Mouse (Mus musculus) forebrain, embryonic 10.5 days (tissue): ENCODE results near the gene Dock3. TPM values are rescaled to one million over a fixed set of nuclear protein-coding genes. Genes with fewer than 3 reads are reported as not detected.

Experiments used
- DNase-seq: peaks from one replicate; pipeline ENCODE4 v3.0.0-alpha.2; 2017; ENCODE audit warnings: low spot score; ENCODE audit errors: extremely low spot score
- H3K27ac ChIP-seq: fragments of 300-500 bp; sonication (generic); 2 replicates; pipeline ENCODE4 v1.5.1; 2016; ENCODE audit warnings: mild to moderate bottlenecking
- H3K27me3 ChIP-seq: fragments of 300-500 bp; sonication (generic); 2 replicates; pipeline ENCODE4 v1.6.1; 2016; ENCODE audit warnings: mild to moderate bottlenecking; ENCODE audit not compliant: poor library complexity, severe bottlenecking
- H3K36me3 ChIP-seq: fragments of 300-500 bp; sonication (generic); replicated peaks from 2 replicates; pipeline ENCODE4 v1.6.1; 2016; ENCODE audit warnings: mild to moderate bottlenecking, moderate library complexity
- H3K4me1 ChIP-seq: fragments of 300-500 bp; sonication (generic); 2 replicates; pipeline ENCODE4 v1.6.1; 2016
- H3K4me3 ChIP-seq: fragments of 300-500 bp; sonication (generic); 2 replicates; pipeline ENCODE4 v1.5.1; 2016; ENCODE audit warnings: mild to moderate bottlenecking, moderate library complexity
- H3K9me3 ChIP-seq: fragments of 300-500 bp; sonication (generic); 2 replicates; pipeline ENCODE4 v1.6.1; 2016; ENCODE audit warnings: mild to moderate bottlenecking, moderate library complexity
- whole genome bisulfite sequencing: fragments of 180-500 bp; shearing (Covaris S2); methylation state at CpG from one replicate; pipeline ENCODE4 v1.1.7; 2016; 5-methylcytosine and 5-hydroxymethylcytosine counted together
- polyA plus RNA-seq: library from polyadenylated mRNA; unstranded; fragments of >200 nt; fragmentation: Nextera tagmentation; extraction: Ambion mirVana; gene quantifications from 2 replicates; pipeline ENCODE4 v1.2.1, GENCODE M21; 2016

Dock3 gene
- polyA plus RNA-seq, 1 experiment from 2014 or later, result 4.4 TPM

- Histone ChIP-seq H3K36me3 (no peaks in the 10 kb centered on the region; the same call in 1 of the 2 replicates), H3K27ac (no peak overlapping the region), H3K27me3 (no peaks in the 10 kb centered on the region), H3K9me3 (no peaks in the 10 kb centered on the region), H3K4me3 (no peak overlapping the region), H3K4me1 (no peaks in the 10 kb centered on the region)
- WGBS, result 90% methylated on average over 6 of the region's 6 CpGs
- no peak for DNase-seq
Observed at GRCm38 (mm10) chr9:106914878-106915277, 316.8 kb downstream of the Dock3 start.

- no peaks in the 10 kb centered on the region for H3K27me3 ChIP-seq
- 31% methylated on average over 1 of the region's 1 CpGs for WGBS
- no peaks in the 10 kb centered on the region for H3K4me1 ChIP-seq
- DNase-seq, result no peak
- H3K36me3 ChIP-seq, result no peaks in the 10 kb centered on the region; the same call in 1 of the 2 replicates
- H3K9me3 ChIP-seq, result no peaks in the 10 kb centered on the region
- no peak overlapping the region for H3K4me3 ChIP-seq
- H3K27ac ChIP-seq, result no peak overlapping the region
Observed at GRCm38 (mm10) chr9:106913759-106914158, 317.9 kb downstream of the Dock3 start.

DNA sequence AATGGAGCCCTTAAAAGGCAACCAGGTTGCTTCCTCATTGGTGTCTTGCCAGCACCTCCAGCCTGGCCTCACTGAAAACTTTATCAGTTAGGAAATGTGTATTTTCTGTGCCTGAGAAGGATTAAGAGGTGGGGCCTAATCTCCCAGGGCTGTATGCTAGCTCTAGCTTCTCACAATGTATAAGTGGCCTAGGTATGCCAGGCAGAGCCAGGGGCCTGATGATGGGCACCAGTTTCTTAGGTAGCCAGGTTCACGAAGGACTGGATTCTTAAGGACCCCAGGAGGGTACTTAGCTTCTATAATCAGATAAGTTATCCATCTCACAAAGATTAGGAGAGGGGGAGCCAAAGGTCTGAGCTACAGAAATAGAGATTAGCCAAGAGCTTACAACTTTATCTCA is 320.1 kb downstream of the Dock3 start:
- Histone ChIP-seq H3K4me3 (no peak overlapping the region), H3K27ac (no peak overlapping the region), H3K4me1 (no peaks in the 10 kb centered on the region), H3K9me3 (no peaks in the 10 kb centered on the region), H3K36me3 (no peaks in the 10 kb centered on the region; the same call in 1 of the 2 replicates), H3K27me3 (no peaks in the 10 kb centered on the region)
- WGBS, result 80% methylated on average over 1 of the region's 1 CpGs
- no peak for DNase-seq

GRCm38 (mm10) chr9:106908715-106909114 is 323.0 kb downstream of the Dock3 start:
- no peak for DNase-seq
- Histone ChIP-seq H3K27me3 (no peaks in the 10 kb centered on the region), H3K27ac (no peak overlapping the region), H3K9me3 (no peaks in the 10 kb centered on the region), H3K4me3 (no peak overlapping the region), H3K4me1 (no peaks in the 10 kb centered on the region), H3K36me3 (no peaks in the 10 kb centered on the region; the same call in 1 of the 2 replicates)
- WGBS, result 77% methylated on average over 5 of the region's 5 CpGs

DNA sequence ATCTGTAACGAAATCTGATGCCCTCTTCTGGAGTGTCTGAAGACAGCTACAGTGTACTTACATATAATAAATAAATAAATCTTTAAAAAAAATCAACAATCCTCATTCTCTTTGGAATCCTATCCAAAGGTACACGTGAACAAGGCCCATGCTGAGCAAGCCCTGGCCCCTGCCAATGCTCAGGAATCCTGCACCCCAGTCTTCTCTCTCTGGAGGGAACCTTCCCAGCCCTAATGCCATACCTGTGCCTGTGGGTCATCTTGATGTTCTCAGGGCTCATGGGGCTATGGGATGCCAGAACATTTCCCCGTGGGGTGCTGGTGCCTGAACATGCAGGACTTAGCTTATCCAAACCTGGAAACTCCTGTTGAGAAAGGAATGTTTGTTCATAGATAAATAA is 323.5 kb downstream of the Dock3 start:
- Histone ChIP-seq H3K36me3 (no peaks in the 10 kb centered on the region; the same call in 1 of the 2 replicates), H3K4me3 (no peak overlapping the region), H3K27ac (no peak overlapping the region), H3K27me3 (no peaks in the 10 kb centered on the region), H3K4me1 (no peaks in the 10 kb centered on the region), H3K9me3 (no peaks in the 10 kb centered on the region)
- DNase-seq, result no peak
- WGBS, result 84% methylated on average over 3 of the region's 3 CpGs

DNA sequence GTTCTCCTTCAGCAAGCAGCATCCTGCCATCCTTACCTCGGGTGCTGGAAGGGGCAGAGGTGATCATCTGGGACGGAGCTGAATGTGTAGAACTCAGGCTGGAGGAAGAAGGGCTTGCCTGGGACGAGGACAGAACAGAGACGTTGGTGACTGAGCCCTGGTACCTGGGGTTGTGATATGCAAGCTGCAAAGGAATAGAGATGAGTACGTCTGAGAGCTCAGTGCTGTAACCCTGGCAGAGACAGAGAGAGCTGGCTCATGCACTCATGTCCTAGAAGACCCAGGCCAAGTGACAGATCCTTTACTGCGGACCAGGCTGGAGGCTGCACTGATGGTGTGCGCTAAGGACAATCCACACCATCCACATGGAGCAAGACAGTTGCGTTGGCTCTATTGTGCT is 325.1 kb downstream of the Dock3 start:
- Histone ChIP-seq H3K4me3 (no peak overlapping the region), H3K9me3 (no peaks in the 10 kb centered on the region), H3K36me3 (no peaks in the 10 kb centered on the region), H3K27me3 (no peaks in the 10 kb centered on the region), H3K4me1 (no peaks in the 10 kb centered on the region), H3K27ac (no peak overlapping the region)
- no peak for DNase-seq
- WGBS, result 90% methylated on average over 8 of the region's 8 CpGs

DNA sequence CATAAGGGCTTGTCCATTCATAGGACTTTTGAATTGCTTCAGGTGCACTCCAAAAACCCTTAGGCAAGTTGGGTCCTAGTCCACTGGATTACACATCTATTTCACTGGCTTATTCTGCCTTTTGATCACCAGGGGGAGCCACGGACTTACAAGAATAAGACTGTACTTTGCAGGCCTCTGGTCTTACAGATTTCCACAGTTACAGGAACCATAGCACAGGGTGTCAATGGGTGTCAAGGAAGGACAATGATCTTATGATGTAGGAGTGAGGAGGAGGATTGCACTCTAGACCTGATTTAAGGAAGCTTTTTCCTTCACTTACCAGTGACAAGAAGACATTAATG is 327.9 kb downstream of the Dock3 start:
- no peaks in the 10 kb centered on the region for H3K4me1 ChIP-seq
- no peaks in the 10 kb centered on the region for H3K27me3 ChIP-seq
- DNase-seq, result no peak
- no peak overlapping the region for H3K4me3 ChIP-seq
- no peaks in the 10 kb centered on the region for H3K36me3 ChIP-seq
- no peaks in the 10 kb centered on the region for H3K9me3 ChIP-seq
- WGBS, result 13% methylated on average over 1 of the region's 1 CpGs
- H3K27ac ChIP-seq, result no peak overlapping the region

DNA sequence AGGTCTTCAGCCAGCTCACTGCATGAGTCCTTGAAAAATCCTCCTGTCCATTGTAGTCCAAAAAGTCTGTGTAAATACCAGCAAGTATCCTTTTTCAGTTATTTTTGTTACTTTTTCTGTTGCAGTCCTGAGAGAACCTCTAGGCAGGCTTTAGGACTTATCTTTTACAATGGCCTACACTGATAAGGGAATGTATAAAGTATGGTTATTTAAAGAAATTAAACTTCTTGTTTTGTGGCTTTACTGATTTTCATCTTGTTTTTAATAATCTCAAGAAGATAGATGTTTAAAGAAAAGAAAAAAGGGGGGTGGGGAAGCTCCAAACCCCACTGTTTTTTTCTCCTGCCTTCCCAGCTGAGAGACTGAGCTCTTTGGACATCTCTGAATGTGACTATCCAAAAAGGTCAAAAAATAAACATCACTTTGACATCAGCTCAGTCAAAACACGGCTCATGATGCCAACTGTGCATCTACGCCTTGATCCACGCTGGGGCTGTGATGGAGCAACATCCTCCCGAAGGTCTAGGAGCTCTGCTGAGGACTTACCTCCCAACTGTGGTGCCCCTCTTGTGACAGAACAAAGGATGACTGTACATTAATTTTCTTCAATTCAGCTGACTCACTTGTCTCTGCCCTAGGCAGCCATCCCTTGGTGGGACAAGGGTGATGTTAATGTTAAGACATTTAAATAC is 328.5 kb downstream of the Dock3 start:
- no peaks in the 10 kb centered on the region for H3K36me3 ChIP-seq
- no peak overlapping the region for H3K4me3 ChIP-seq
- DNase-seq, result no peak
- H3K4me1 ChIP-seq, result no peaks in the 10 kb centered on the region
- 84% methylated on average over 4 of the region's 4 CpGs for WGBS
- H3K27ac ChIP-seq, result no peak overlapping the region
- H3K27me3 ChIP-seq, result no peaks in the 10 kb centered on the region
- no peaks in the 10 kb centered on the region for H3K9me3 ChIP-seq

- no peaks in the 10 kb centered on the region for H3K9me3 ChIP-seq
- 94% methylated on average over 7 of the region's 7 CpGs for WGBS
- H3K36me3 ChIP-seq, result peaks cover 2% of the 10 kb centered on the region; the same call in 1 of the 2 replicates
- H3K4me3 ChIP-seq, result no peak overlapping the region
- H3K27ac ChIP-seq, result no peak overlapping the region
- no peak for DNase-seq
- H3K27me3 ChIP-seq, result no peaks in the 10 kb centered on the region
- no peaks in the 10 kb centered on the region for H3K4me1 ChIP-seq
Observed at GRCm38 (mm10) chr9:106901596-106901995, 330.1 kb downstream of the Dock3 start.

DNA sequence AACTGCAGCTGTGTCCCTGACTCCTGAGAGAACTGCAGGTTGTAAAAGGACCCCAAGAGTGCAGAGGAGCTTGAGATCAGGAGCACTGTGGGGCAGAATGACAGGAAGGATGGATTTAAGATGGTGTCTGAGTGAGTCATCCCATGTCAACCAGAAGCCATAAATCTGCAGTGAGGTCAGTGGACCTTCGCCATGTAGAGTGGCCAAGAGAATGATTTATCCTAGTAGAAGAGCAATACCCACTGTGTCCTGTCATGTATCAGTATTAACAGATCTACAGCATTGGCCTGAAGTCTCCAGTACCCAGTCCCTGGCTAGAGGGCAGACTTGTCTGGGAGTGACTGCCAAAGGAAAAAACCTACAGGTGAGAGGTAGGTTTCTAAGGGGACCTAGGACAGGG is 332.8 kb downstream of the Dock3 start:
- peaks cover 11% of the 10 kb centered on the region for H3K36me3 ChIP-seq
- H3K4me1 ChIP-seq, result no peaks in the 10 kb centered on the region
- H3K27ac ChIP-seq, result no peak overlapping the region
- no peaks in the 10 kb centered on the region for H3K27me3 ChIP-seq
- H3K9me3 ChIP-seq, result no peaks in the 10 kb centered on the region
- DNase-seq, result no peak
- 97% methylated on average over 1 of the region's 1 CpGs for WGBS
- no peak overlapping the region for H3K4me3 ChIP-seq

DNA sequence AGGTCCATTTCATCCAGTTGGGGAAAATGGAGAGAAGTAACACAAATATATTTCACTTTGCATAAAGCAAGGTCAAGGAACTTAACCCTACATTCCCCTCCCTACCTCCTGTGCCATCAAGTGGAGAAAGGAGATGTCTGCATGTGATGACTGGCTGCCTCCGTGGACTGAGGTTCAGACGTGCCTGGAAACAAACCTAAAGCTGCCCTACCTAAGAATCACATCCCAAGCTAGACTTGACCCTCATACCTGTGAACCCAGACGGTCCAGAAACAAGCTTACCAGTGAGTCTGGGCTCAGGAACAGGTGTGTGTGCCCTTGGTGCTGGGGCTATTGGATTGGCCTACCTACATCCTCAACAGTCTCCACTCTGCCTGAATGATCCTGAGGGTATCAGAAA is 338.4 kb downstream of the Dock3 start:
- Histone ChIP-seq H3K4me1 (peaks cover 42% of the 10 kb centered on the region), H3K27ac (peak overlapping the region; percentile 95), H3K4me3 (peak overlapping the region; percentile 86), H3K36me3 (peaks cover 37% of the 10 kb centered on the region), H3K27me3 (no peaks in the 10 kb centered on the region), H3K9me3 (no peaks in the 10 kb centered on the region)
- DNase-seq, result no peak
- WGBS, result 57% methylated on average over 3 of the region's 3 CpGs

GRCm38 (mm10) chr9:106892552-106892875 is 339.2 kb downstream of the Dock3 start:
- under 1% methylated on average over 9 of the region's 9 CpGs for WGBS
- Histone ChIP-seq H3K4me3 (peak overlapping the region; percentile 86), H3K27me3 (no peaks in the 10 kb centered on the region), H3K4me1 (peaks cover 50% of the 10 kb centered on the region), H3K36me3 (peaks cover 45% of the 10 kb centered on the region), H3K9me3 (no peaks in the 10 kb centered on the region), H3K27ac (peak overlapping the region; percentile 95)
- DNase-seq, result no peak

- DNase-seq, result peak; percentile 98
- Histone ChIP-seq H3K4me1 (peaks cover 54% of the 10 kb centered on the region), H3K27me3 (no peaks in the 10 kb centered on the region), H3K9me3 (no peaks in the 10 kb centered on the region), H3K4me3 (peak within 1 kb of the TSS; percentile 86), H3K27ac (peak within 1 kb of the TSS; percentile 95), H3K36me3 (peaks cover 49% of the 10 kb centered on the region)
- WGBS, result under 1% methylated on average over 59 of the region's 59 CpGs
Observed at GRCm38 (mm10) chr9:106891829-106892551, 339.7 kb downstream of the Dock3 start, which contains the start of gene Manf. Gene Manf (minus strand): TSS chr9:106891979.
